Mouse (Mus musculus): ENCODE results near the gene Ufsp2.

Ufsp2 gene

DNA sequence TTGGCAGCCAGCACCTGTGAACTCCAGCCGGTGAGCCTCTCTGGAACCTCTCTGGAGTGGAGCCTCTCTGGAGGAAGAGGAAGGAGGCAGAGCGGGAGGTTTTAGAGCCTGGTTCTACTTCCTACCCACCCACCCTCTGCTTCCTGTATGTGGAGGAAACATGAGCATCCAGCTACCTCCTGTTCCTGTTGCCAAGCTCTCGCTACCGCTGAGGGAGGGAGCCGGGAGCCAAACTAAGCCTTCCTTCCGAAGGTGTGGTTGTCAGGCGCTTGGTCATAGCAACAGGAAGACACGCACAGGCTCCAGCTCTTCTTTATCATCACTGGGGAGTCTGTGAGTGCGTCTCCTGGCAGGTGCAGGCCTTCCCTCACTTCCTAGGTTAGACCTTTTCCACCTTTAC lies 46.9 kb downstream of the Ufsp2 start:
- no peak for DNase-seq

DNA sequence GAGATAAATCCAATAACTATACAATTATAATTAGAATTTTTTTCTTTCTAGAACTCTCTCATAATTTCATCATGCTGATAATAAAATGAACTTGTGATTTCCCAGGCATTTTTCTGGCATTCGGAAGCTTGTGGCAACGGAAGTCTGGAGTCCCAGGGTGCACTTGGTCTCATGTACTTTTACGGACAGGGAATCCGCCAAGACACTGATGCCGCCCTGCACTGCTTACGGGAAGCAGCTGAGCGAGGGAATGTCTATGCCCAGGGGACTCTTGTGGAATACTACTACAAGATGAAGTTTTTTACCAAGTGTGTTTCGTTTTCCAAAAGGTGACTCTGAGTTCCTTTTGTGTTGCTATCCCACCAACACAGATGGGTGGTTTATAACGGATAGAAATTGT lies 47.4 kb downstream of the Ufsp2 start:
- DNase-seq = no peak

DNA sequence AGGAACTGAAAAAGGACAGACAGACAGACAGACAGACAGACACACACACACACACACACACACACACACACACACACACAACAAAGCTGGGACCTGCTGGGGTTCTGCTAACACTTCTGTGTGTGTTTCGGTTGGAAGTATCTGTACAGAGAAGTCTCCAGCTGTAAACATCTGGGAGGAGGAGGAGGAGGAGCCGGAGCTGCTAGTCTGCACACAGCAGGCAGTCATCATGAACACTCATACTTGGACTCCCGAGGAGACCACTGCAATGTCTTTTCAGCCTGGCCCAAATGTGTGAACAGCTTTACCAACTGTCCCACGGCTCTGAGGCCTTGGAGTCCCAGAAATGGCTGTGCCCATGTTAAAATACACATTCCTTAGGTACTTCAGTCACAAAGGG lies 49.1 kb downstream of the Ufsp2 start:
- DNase-seq = no peak

DNA sequence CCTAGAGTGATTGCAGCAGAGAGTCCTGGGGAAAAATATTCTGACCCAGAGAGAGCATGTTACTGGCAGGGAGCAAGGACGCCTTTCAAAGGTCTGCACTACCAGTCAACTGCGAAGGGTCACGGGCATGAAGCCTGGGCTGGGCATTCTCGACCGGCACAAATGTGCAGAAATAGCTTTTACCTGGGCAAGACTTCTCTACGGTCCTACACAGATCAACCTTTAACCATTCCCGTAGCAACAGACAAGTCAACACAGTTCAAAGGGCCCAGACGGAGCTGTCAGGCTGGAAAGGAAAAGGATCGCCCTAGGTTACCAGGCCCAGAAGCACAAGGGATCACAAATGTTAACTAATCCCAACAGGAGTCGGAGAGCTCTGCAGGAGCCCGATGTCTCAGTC lies 60.9 kb downstream of the Ufsp2 start:
- DNase-seq = no peak

DNA sequence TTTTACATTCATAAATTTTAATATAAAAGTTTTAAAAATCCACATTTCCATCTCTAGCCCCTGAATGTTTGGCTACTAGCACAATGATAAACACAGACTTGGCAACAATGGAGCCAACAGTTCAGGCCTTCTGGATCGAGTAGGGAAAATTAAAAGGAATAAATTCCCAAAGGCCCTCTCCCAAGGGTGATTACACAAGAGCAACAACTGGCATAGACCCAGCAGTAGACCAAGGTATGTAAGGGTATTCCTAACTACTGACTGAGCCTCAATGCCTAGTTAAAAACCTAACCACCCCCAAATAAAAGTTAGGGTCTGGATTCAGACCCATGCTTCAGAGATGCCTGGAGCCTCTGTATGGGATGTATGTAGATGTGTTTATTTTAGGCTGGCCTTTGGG lies 64.3 kb downstream of the Ufsp2 start:
- no peak for DNase-seq

DNA sequence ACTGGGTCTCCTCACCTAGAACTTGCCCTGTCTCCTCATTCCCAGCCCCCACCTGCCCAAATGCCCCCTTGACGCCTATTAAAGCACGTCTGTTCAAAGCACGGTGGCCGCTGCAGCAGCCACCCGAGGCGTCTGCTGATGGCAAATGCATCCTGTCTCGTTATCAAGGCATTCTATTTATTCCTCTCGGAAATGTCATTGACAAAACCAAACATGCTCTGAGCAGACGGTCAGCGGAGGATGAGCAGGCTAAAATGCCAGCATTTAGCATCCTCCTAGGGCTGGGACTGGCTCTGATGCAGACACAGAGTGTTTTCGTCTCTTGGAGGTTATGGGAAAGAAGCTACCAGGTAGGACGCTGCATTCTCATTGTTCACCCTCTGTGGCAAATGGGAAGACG lies 64.9 kb downstream of the Ufsp2 start:
- DNase-seq = no peak

All from cerebellum, adult 9-10 months (tissue).